Mouse (Mus musculus) urinary bladder, postnatal 4 days (tissue): Measurements from ENCODE around the gene Pet117.

Experiments
- DNase-seq, 2 experiments: peaks; one replicate each; pipeline ENCODE4 v3.0.0; 2021 to 2022; ENCODE audit warnings: low spot score in 2 of 2

Gene Pet117

DNA sequence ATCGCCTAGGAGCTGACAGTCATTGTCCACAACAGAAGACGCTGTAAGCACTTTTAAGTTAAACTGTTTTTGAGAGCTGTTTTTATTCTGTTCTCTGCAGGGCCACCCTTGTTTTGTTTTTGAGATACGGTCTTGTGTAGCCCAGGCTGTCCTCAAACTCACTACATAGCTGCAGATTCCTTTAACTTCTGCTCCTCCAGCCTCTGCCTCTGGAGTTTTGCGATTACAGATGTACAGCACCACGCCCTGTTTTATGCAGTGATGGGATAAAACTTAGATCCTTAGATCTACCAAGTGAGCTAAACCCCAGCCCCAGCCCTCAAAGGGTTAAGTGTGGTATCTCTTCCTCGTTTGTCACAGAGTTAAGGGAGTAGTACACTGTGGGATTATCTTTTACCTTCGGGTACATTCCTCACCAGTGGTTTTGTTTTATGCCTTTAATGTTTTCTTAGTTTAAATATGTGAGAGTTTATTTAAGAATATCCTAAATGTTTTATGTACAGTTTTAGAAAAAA lies 13.9 kb downstream of the Pet117 start:
- DNase-seq, result no peak

DNA sequence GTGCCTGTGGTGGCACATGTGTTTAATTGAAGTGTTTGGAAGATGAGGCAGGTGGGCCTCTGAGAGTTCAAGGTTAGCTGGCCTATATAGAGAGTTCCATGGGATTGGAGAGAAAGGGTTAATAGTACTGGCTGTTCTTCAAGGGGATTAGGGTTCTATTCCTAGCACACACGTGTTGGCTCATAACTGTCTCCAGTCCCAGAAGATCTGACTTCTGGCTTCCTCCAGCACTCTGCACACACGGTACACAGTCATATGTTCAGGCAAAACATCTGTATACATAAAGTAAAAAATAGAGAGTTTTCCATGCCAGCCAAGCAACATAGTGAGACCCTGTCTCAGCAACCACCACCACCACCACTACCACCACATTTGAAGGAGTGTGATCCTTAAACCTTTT lies 17.5 kb downstream of the Pet117 start:
- DNase-seq, result no peak

- DNase-seq, result no peak
These were observed 19.6 kb downstream of the Pet117 start for GRCm38 (mm10) chr2:144388416-144388815.

DNA sequence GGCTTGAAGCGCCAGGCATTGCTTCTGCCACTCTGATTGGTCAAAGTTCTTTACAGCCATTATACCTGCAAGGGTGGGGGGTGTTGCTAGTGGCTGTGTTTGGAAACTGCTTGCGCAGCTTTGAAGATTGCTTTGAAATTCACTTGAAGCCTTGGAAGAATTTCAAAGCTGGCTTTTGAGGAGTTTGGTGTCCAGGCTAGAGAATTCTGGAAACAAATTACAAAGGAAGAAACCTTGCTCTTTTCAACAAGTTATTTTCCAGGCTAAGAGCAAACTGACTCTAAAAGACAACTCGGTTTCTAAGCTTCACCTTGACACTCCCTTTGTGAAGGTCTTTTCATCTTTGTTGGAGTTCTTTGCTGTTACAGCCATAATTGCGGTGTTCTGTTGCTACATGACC lies 30.7 kb downstream of the Pet117 start:
- DNase-seq, result no peak

DNA sequence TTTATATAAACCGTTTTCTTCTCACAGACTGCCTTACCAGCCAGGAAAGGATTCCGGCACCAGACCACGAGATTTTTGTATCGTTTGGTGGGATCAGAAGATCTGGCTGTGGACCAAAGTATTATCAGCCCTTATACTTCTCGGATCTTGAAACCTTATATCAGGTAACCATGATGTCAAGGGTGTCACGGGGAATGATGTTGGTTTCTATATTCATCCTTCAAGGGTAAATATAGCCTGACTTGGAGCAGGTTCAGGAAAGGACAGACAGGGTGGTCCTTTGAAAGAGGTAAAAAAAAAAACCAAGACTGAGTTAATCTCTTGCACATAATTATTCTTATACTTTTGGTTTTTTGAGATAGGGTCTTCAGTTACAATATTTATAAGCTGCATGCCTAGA lies 31.9 kb downstream of the Pet117 start:
- no peak for DNase-seq

DNA sequence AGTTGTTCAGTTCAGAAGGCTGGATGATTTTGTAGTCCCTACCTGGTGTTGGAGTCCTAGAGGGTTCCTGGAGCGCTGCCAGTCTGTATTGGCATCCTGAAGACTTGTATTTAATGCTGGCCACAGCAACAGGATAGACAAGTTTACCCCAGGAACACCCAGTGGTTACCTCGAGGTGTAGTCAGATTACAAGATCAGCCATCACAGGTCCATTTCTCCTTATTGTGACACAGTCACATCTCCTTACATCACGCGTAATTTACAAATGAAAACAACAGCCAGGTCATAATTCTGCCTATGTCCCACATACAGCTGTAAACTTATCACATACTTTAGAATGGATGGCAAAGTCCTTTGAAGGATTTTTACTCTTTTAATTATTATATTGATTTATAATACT lies 40.2 kb downstream of the Pet117 start:
- DNase-seq, result no peak

- DNase-seq, result no peak
These were observed 41.8 kb downstream of the Pet117 start for GRCm38 (mm10) chr2:144410603-144411002.

- no peak for DNase-seq
These were observed 45.9 kb downstream of the Pet117 start for GRCm38 (mm10) chr2:144414646-144415045.

DNA sequence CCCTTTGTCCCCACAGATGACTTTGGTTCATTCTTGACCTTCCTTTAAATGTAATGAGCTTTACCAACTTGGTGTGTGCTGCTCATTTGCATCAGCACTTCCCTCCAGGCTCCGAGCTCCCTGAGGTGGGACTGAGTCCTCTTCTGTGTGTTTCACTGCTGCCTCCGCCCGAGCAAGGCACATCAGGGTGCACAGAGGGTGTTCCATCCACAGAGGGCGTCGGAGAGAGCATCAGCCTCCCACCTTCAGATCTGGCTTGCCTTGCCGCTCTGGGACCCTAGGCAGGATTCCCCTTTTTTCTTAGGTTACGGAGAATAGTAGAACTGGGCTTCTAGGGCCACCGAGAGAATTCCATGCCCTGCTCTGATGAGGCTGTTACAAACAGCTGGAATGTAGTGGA lies 48.1 kb downstream of the Pet117 start:
- no peak for DNase-seq

DNA sequence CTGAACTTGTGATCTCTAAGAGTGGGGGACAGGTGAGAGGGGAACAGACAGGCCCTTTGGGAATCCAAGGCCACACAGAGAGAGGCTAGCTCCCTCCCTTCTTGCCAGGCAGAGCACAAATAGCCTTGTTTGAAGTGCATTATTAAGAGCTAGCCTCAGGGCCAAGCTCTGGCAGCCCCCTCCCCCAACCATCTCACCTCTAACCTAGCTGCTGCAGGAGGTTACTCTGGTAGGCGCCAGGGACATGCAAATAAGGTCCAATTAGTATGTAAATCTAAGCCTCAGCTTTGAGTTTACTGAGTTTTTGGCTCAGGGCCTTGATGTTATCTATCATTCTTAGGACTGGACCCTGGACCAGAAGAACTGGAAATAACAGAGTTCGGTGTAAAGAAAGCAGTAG lies 49.3 kb downstream of the Pet117 start:
- DNase-seq, result no peak

GRCm38 (mm10) chr2:144422094-144422675 lies 53.4 kb downstream of the Pet117 start:
- DNase-seq, result no peak
